In genomic region chr17:31339769-31340168, GRCm38 (mm10) we compare ENCODE assay signal across 23 mouse cellular contexts. TPM values are rescaled to one million over a fixed set of nuclear protein-coding genes. Genes with fewer than 3 reads are reported as not detected.
DNase-seq lines count a peak whose midpoint lies in the region.
"Had no signal": no experiment of that assay in that cellular context is flagged by ENCODE, and none has a peak within 500 bp of the region (broad histone marks: within the 10 kb centered on the region; RNA-seq: fewer than 3 reads in every experiment).

No protein-coding gene starts in this region.

- 77% methylated on average over 2 of the region's 2 CpGs for WGBS in limb, embryonic 10.5 days

- no peaks in the 10 kb centered on the region for H3K27me3 ChIP-seq in limb, embryonic 10.5 days (ENCODE audit: low read depth, poor library complexity, severe bottlenecking)
- H3K27me3 ChIP-seq: CH12.LX; embryonic facial prominence, embryonic 12.5 days; forebrain, embryonic 13.5 days; forebrain, embryonic 15.5 days; Patski had no signal

- H3K27ac ChIP-seq in limb, embryonic 10.5 days = peak overlapping the region; percentile 44; the same call in 1 of the 2 replicates
- H3K27ac ChIP-seq: embryonic facial prominence, embryonic 10.5 days; embryonic facial prominence, embryonic 12.5 days; forebrain, embryonic 13.5 days; forebrain, embryonic 15.5 days had no signal

- DNase-seq in adrenal gland, adult (ENCODE audit: inconsistent age in 2 of 2, low spot score in 1 of 2) = peak; percentile 26 to 59
- DNase-seq in adrenal gland, postnatal 4 days (ENCODE audit: low spot score in 2 of 2) = no peak
- peak; percentile 18 for DNase-seq in adrenal gland, adult 8-10 months
- DNase-seq in adrenal gland, postnatal 25 days = no peak
- peak; percentile 24 for DNase-seq in ovary, adult 18-20 months (ENCODE audit: low spot score)
- no peak for DNase-seq in ovary, postnatal 36 days (ENCODE audit: low spot score)
- DNase-seq in limb, embryonic 10.5 days (ENCODE audit: low spot score) = no peak
- DNase-seq in urinary bladder, postnatal 25 days (ENCODE audit: low spot score) = no peak
- DNase-seq: B cell, adult 2 months; cerebellum, adult 11-12 months; cerebellum, adult 2 months; cerebellum, adult 9-10 months; cerebellum, postnatal 10 days; cerebellum, postnatal 25 days; forebrain, postnatal 0 days had no signal

- peaks cover 7% of the 10 kb centered on the region; the same call in 1 of the 2 replicates for H3K4me1 ChIP-seq in limb, embryonic 10.5 days
- H3K4me1 ChIP-seq: embryonic facial prominence, embryonic 12.5 days; forebrain, embryonic 13.5 days; forebrain, embryonic 15.5 days had no signal

- H3K9me3 ChIP-seq in limb, embryonic 10.5 days (replicated peaks) = no peaks in the 10 kb centered on the region
- H3K9me3 ChIP-seq: embryonic facial prominence, embryonic 10.5 days; embryonic facial prominence, embryonic 12.5 days; forebrain, embryonic 13.5 days; forebrain, embryonic 15.5 days had no signal

- H3K4me3 ChIP-seq in limb, embryonic 10.5 days = no peak overlapping the region
- H3K4me3 ChIP-seq: embryonic facial prominence, embryonic 10.5 days; embryonic facial prominence, embryonic 12.5 days; forebrain, embryonic 13.5 days; forebrain, embryonic 15.5 days had no signal

- H3K36me3 ChIP-seq in limb, embryonic 10.5 days = no peaks in the 10 kb centered on the region
- H3K36me3 ChIP-seq: embryonic facial prominence, embryonic 10.5 days; embryonic facial prominence, embryonic 12.5 days; forebrain, embryonic 15.5 days; G1E had no signal

RNA-seq across cellular contexts. Expression of gene Pde9a, which starts 46.2 kb away (rescaled TPM):
- 10 to 100 TPM in 1 of 2 experiments, 1 to 10 TPM in 1; 6.3 to 12.6 TPM for total RNA-seq in adrenal gland, postnatal 4 days (2021)
- total RNA-seq in adrenal gland, adult 8-10 months (2022) = 1 to 10 TPM; 3.0 to 7.7 (median 5.2) TPM
- total RNA-seq in adrenal gland, postnatal 25 days (2021) = 1.4 and 2.5 TPM in 2 replicates
- 20.4 and 27.2 TPM in 2 replicates for polyA plus RNA-seq in limb, embryonic 10.5 days (2016; fragmentation: Nextera tagmentation; extraction: Ambion mirVana)
- total RNA-seq: CH12.LX had no signal
- polyA plus RNA-seq: CD4-positive, CD25-positive, alpha-beta regulatory T cell, adult 4 months; G1E; Patski had no signal

RNA-seq across cellular contexts. Expression of gene Slc37a1, which starts 53.2 kb away (rescaled TPM):
- total RNA-seq in adrenal gland, postnatal 4 days (2021) = 10 to 100 TPM; 14.2 to 14.9 TPM
- 10 to 100 TPM; 13.1 to 26.4 (median 22.5) TPM for total RNA-seq in adrenal gland, adult 8-10 months (2022)
- 15.5 and 16.3 TPM in 2 replicates for total RNA-seq in adrenal gland, postnatal 25 days (2021)
- 3.3 and 4.1 TPM in 2 replicates for polyA plus RNA-seq in limb, embryonic 10.5 days (2016; fragmentation: Nextera tagmentation; extraction: Ambion mirVana)
- polyA plus RNA-seq: G1E had no signal

Comparison
In these comparisons a context has a peak if more than half of its experiments do, and no peak if none do; other contexts are left out.
1. DNase-seq: peak in adrenal gland, adult (2 of 2), adrenal gland, adult 8-10 months (single experiment) and ovary, adult 18-20 months (single experiment); none in adrenal gland, postnatal 4 days (0 of 2), adrenal gland, postnatal 25 days (single experiment), ovary, postnatal 36 days (single experiment), limb, embryonic 10.5 days (single experiment) and urinary bladder, postnatal 25 days (single experiment).